Mouse (Mus musculus): ENCODE measurements at regions not wholly inside any gene's neighbourhood (a gene's known extent, or its start where the extent isn't known, plus 50 kb on each side); places are given as distances from the start of the nearest gene placed in this dataset.

- Histone ChIP-seq H3K27ac (ENCODE audit: insufficient read depth, low read length) (no peak overlapping the region), H3K4me1 (ENCODE audit: control insufficient read depth, insufficient read depth, low read length) (peaks cover 4% of the 10 kb centered on the region; the same call in 1 of the 2 replicates), H3K4me3 (ENCODE audit: insufficient read depth, low read length) (no peak overlapping the region)
- TF ChIP-seq POLR2A (IDR thresholded peaks at IDR 0.05; ENCODE audit: low read depth, low read length), result no peak
- TF ChIP-seq CTCF (IDR thresholded peaks at IDR 0.05; ENCODE audit: borderline replicate concordance, insufficient read depth, low read length), result no peak
Measured at GRCm38 (mm10) chr16:24318723-24319437, 74.4 kb upstream of the Lpp start.

- Histone ChIP-seq H3K27ac (ENCODE audit: insufficient read depth, low read length) (no peak overlapping the region), H3K4me3 (ENCODE audit: insufficient read depth, low read length) (no peak overlapping the region), H3K4me1 (ENCODE audit: control insufficient read depth, insufficient read depth, low read length) (0 out of 2 replicates have a peak, but pooled peaks cover 2% of the 10 kb centered on the region)
- TF ChIP-seq POLR2A (IDR thresholded peaks at IDR 0.05; ENCODE audit: low read depth, low read length) (no peak), CTCF (IDR thresholded peaks at IDR 0.05; ENCODE audit: borderline replicate concordance, insufficient read depth, low read length) (no peak)
Measured at GRCm38 (mm10) chr16:24313544-24314326, 79.6 kb upstream of the Lpp start.

- Histone ChIP-seq H3K27ac (ENCODE audit: insufficient read depth, low read length) (no peak overlapping the region), H3K4me3 (ENCODE audit: insufficient read depth, low read length) (no peak overlapping the region), H3K4me1 (ENCODE audit: control insufficient read depth, insufficient read depth, low read length) (no peaks in the 10 kb centered on the region)
- TF ChIP-seq CTCF (IDR thresholded peaks at IDR 0.05; ENCODE audit: borderline replicate concordance, insufficient read depth, low read length) (no peak), POLR2A (IDR thresholded peaks at IDR 0.05; ENCODE audit: low read depth, low read length) (no peak)
Measured at GRCm38 (mm10) chr16:24305391-24305790, 87.9 kb upstream of the Lpp start.

GRCm38 (mm10) chr16:24296790-24297189, 96.5 kb upstream of the Lpp start:
- Histone ChIP-seq H3K4me3 (ENCODE audit: insufficient read depth, low read length) (no peak overlapping the region), H3K27ac (ENCODE audit: insufficient read depth, low read length) (no peak overlapping the region), H3K4me1 (ENCODE audit: control insufficient read depth, insufficient read depth, low read length) (no peaks in the 10 kb centered on the region)
- no peak for TF ChIP-seq CTCF (IDR thresholded peaks at IDR 0.05; ENCODE audit: borderline replicate concordance, insufficient read depth, low read length)
- no peak for TF ChIP-seq POLR2A (IDR thresholded peaks at IDR 0.05; ENCODE audit: low read depth, low read length)

- no peak overlapping the region for H3K4me3 ChIP-seq (ENCODE audit: insufficient read depth, low read length)
- no peaks in the 10 kb centered on the region for H3K4me1 ChIP-seq (ENCODE audit: control insufficient read depth, insufficient read depth, low read length)
- TF ChIP-seq POLR2A (IDR thresholded peaks at IDR 0.05; ENCODE audit: low read depth, low read length), result no peak
- TF ChIP-seq CTCF (IDR thresholded peaks at IDR 0.05; ENCODE audit: borderline replicate concordance, insufficient read depth, low read length), result no peak
- no peak overlapping the region for H3K27ac ChIP-seq (ENCODE audit: insufficient read depth, low read length)
Measured at GRCm38 (mm10) chr16:24295626-24296440, 97.5 kb upstream of the Lpp start.

- Histone ChIP-seq H3K4me1 (ENCODE audit: control insufficient read depth, insufficient read depth, low read length) (no peaks in the 10 kb centered on the region; the same call in 1 of the 2 replicates), H3K27ac (ENCODE audit: insufficient read depth, low read length) (no peak overlapping the region), H3K4me3 (ENCODE audit: insufficient read depth, low read length) (no peak overlapping the region)
- no peak for TF ChIP-seq POLR2A (IDR thresholded peaks at IDR 0.05; ENCODE audit: low read depth, low read length)
- TF ChIP-seq CTCF (IDR thresholded peaks at IDR 0.05; ENCODE audit: borderline replicate concordance, insufficient read depth, low read length), result no peak
Measured at GRCm38 (mm10) chr16:24284215-24284614, 109.1 kb upstream of the Lpp start.

- Histone ChIP-seq H3K4me1 (ENCODE audit: control insufficient read depth, insufficient read depth, low read length) (peaks cover 7% of the 10 kb centered on the region), H3K27ac (ENCODE audit: insufficient read depth, low read length) (no peak overlapping the region; the same call in 1 of the 2 replicates), H3K4me3 (ENCODE audit: insufficient read depth, low read length) (no peak overlapping the region)
- TF ChIP-seq POLR2A (IDR thresholded peaks at IDR 0.05; ENCODE audit: low read depth, low read length), result peak; percentile 15; the same call in 1 of the 2 replicates
- TF ChIP-seq CTCF (IDR thresholded peaks at IDR 0.05; ENCODE audit: borderline replicate concordance, insufficient read depth, low read length), result peak; percentile 51; the same call in 1 of the 2 replicates
Measured at GRCm38 (mm10) chr16:24282194-24282683, 111.1 kb upstream of the Lpp start.

- TF ChIP-seq CTCF (IDR thresholded peaks at IDR 0.05; ENCODE audit: borderline replicate concordance, insufficient read depth, low read length) (no peak), POLR2A (IDR thresholded peaks at IDR 0.05; ENCODE audit: low read depth, low read length) (no peak)
- H3K4me1 ChIP-seq (ENCODE audit: control insufficient read depth, insufficient read depth, low read length), result peaks cover 7% of the 10 kb centered on the region
- H3K4me3 ChIP-seq (ENCODE audit: insufficient read depth, low read length), result no peak overlapping the region
- H3K27ac ChIP-seq (ENCODE audit: insufficient read depth, low read length), result no peak overlapping the region
Measured at GRCm38 (mm10) chr16:24281561-24281960, 111.7 kb upstream of the Lpp start.

GRCm38 (mm10) chr16:24277857-24278256, 115.5 kb upstream of the Lpp start:
- Histone ChIP-seq H3K27ac (ENCODE audit: insufficient read depth, low read length) (no peak overlapping the region), H3K4me1 (ENCODE audit: control insufficient read depth, insufficient read depth, low read length) (peaks cover 7% of the 10 kb centered on the region), H3K4me3 (ENCODE audit: insufficient read depth, low read length) (no peak overlapping the region)
- TF ChIP-seq POLR2A (IDR thresholded peaks at IDR 0.05; ENCODE audit: low read depth, low read length) (no peak), CTCF (IDR thresholded peaks at IDR 0.05; ENCODE audit: borderline replicate concordance, insufficient read depth, low read length) (no peak)

All from embryonic fibroblast, embryonic 13.5 days (primary cell).